Mouse (Mus musculus) liver, postnatal 0 days (tissue): ENCODE data around the gene Rps6kl1.

Experiments
- CTCF ChIP-seq: sonication (generic); IDR thresholded peaks from 2 replicates; pipeline ENCODE4 v1.5.1; 2016; ENCODE audit warnings: antibody characterized with exemption, low read depth
- EP300 ChIP-seq: IDR thresholded peaks from 2 replicates; pipeline ENCODE4 v1.6.1; 2016; ENCODE audit warnings: antibody characterized with exemption, low read depth, mild to moderate bottlenecking

GRCm38 (mm10) chr12:85190290-85190689, 39.2 kb upstream of the Rps6kl1 start:
- TF ChIP-seq CTCF: no peak
- no peak for TF ChIP-seq EP300
